ENCODE assay signal across 10 mouse cellular contexts in the genomic region with DNA sequence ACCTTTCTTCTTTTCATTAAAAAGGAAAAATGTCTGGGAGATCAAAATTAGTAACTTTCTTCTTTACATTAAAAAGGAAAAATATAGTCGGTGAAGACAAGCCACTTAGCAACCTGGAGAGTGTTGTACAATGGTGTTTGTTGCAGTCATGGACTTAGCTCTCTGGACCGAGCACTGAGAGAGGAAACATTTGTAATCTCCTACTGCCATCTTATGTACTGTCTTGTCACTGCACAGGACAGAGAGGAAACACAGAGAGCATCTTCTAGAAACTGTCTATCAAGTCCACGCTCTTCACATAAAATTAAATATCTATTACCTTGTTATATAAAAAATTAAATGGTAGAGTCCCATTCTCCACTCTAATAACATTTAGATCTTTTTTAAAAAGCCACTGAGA. TPM values are rescaled to one million over a fixed set of nuclear protein-coding genes. Genes with fewer than 3 reads are reported as not detected.
DNase-seq lines count a peak whose midpoint lies in the region; ATAC-seq and TF ChIP-seq lines count a peak whose summit lies in the region.
"Had no signal": no experiment of that assay in that cellular context is flagged by ENCODE, and none has a peak within 500 bp of the region (broad histone marks: within the 10 kb centered on the region; RNA-seq: fewer than 3 reads in every experiment).

No protein-coding gene starts in this region.

- no peak overlapping the region for H3K9ac ChIP-seq in heart, postnatal 0 days (replicated peaks; ENCODE audit: low read depth, low read length)
- H3K9ac ChIP-seq in lung, postnatal 0 days (replicated peaks; ENCODE audit: low read depth), result no peak overlapping the region

- no peak overlapping the region for H3K4me2 ChIP-seq in heart, postnatal 0 days (ENCODE audit: low read depth, low read length)
- no peak overlapping the region for H3K4me2 ChIP-seq in lung, postnatal 0 days (replicated peaks; ENCODE audit: low read depth, low read length)

- H3K27ac ChIP-seq in heart, postnatal 0 days (ENCODE audit: low read depth), result no peak overlapping the region
- H3K27ac ChIP-seq in lung, postnatal 0 days (ENCODE audit: low read length), result no peak overlapping the region

- H3K9me3 ChIP-seq in heart, postnatal 0 days (replicated peaks; ENCODE audit: control insufficient read depth, low read length), result no peaks in the 10 kb centered on the region
- H3K9me3 ChIP-seq in lung, postnatal 0 days (ENCODE audit: low read length), result no peaks in the 10 kb centered on the region

- no peaks in the 10 kb centered on the region for H3K4me1 ChIP-seq in heart, postnatal 0 days (ENCODE audit: control insufficient read depth, insufficient read depth)
- no peaks in the 10 kb centered on the region for H3K4me1 ChIP-seq in lung, postnatal 0 days (ENCODE audit: insufficient read depth, low read depth, low read length)

- no peak for DNase-seq in heart, postnatal 0 days (ENCODE audit: low spot score)
- DNase-seq in heart, postnatal 14 days, result no peak
- DNase-seq in lung, postnatal 0 days (ENCODE audit: low spot score), result peak; percentile 48
- no peak for DNase-seq in lung, postnatal 14 days
- peak; percentile 27 for DNase-seq in embryo, embryonic 11 days
- peak; percentile 28 for DNase-seq in retina, postnatal 7 days (ENCODE audit: low read depth, low spot score)
- no peak for DNase-seq in adrenal gland, adult 18-20 months (ENCODE audit: low spot score in 2 of 2)
- DNase-seq in testis, postnatal 14 days (ENCODE audit: low spot score), result no peak
- DNase-seq: lung, adult 18-20 months had no signal

- H3K36me3 ChIP-seq in heart, postnatal 0 days (replicated peaks; ENCODE audit: control insufficient read depth, insufficient read depth, low read length), result no peaks in the 10 kb centered on the region
- H3K36me3 ChIP-seq in lung, postnatal 0 days (ENCODE audit: insufficient read depth, low read length), result no peaks in the 10 kb centered on the region

- no peaks in the 10 kb centered on the region for H3K27me3 ChIP-seq in heart, postnatal 0 days (ENCODE audit: control insufficient read depth, insufficient read depth, low read length)
- no peaks in the 10 kb centered on the region for H3K27me3 ChIP-seq in lung, postnatal 0 days (replicated peaks; ENCODE audit: insufficient read depth, low read length)

- 55% methylated on average over 3 of the region's 3 CpGs for WGBS in heart, postnatal 0 days
- 39% methylated on average over 3 of the region's 3 CpGs for WGBS in lung, postnatal 0 days

- no peak for ATAC-seq in heart, postnatal 0 days (ENCODE audit: insufficient read depth, low read depth)
- ATAC-seq in lung, postnatal 0 days, result no peak

- intact Hi-C loops in heart, postnatal 14 days (cut with DNase I), result no loop called here

- no peak overlapping the region for H3K4me3 ChIP-seq in heart, postnatal 0 days (ENCODE audit: low read depth, low read length)
- no peak overlapping the region for H3K4me3 ChIP-seq in lung, postnatal 0 days (ENCODE audit: low read depth, low read length)
- H3K4me3 ChIP-seq: myocyte had no signal

- peak; percentile 30 for TF ChIP-seq CTCF in heart, postnatal 0 days (IDR thresholded peaks at IDR 0.05; ENCODE audit: low read depth)
- peak; percentile 67 for TF ChIP-seq CTCF in lung, postnatal 0 days (IDR thresholded peaks at IDR 0.05)

- no peak for TF ChIP-seq EP300 in heart, postnatal 0 days (IDR thresholded peaks at IDR 0.05; ENCODE audit: low read depth)
- no peak for TF ChIP-seq EP300 in lung, postnatal 0 days (IDR thresholded peaks at IDR 0.05)

RNA-seq across cellular contexts. Expression of a gene that starts 14.8 kb away (rescaled TPM):
- 9.2 and 12.4 TPM in 2 replicates for total RNA-seq in heart, postnatal 0 days (2014; rRNA removed; ENCODE audit: low replicate concordance)
- polyA plus RNA-seq in heart, postnatal 0 days (2015; fragmentation: Nextera tagmentation; extraction: Ambion mirVana), result 8.4 and 8.6 TPM in 2 replicates
- 1 to 10 TPM; 2.0 to 2.5 TPM for total RNA-seq in heart, postnatal 14 days (2021)
- 8.1 and 8.5 TPM in 2 replicates for polyA plus RNA-seq in lung, postnatal 0 days (2015; fragmentation: Nextera tagmentation; extraction: Ambion mirVana)
- 1 to 10 TPM; 3.6 to 6.1 TPM for total RNA-seq in adrenal gland, adult 18-20 months (2021)

Comparison
In these comparisons a context has a peak if more than half of its experiments do, and no peak if none do; other contexts are left out.
1. DNase-seq: peak in lung, postnatal 0 days (single experiment), embryo, embryonic 11 days (single experiment) and retina, postnatal 7 days (single experiment); none in heart, postnatal 0 days (single experiment), heart, postnatal 14 days (0 of 2), lung, postnatal 14 days (single experiment), adrenal gland, adult 18-20 months (0 of 2) and testis, postnatal 14 days (single experiment).